Mouse (Mus musculus) erythroblast, embryonic 14.5 days (primary cell): Measurements from ENCODE around the gene Lamp1.

ENCODE experiments used
- GATA1 ChIP-seq: IDR thresholded peaks from 2 replicates; pipeline ENCODE4 v1.6.1; 2012; ENCODE audit warnings: low read length, inconsistent platforms, mixed read lengths
- TAL1 ChIP-seq: IDR thresholded peaks from 3 replicates; pipeline ENCODE4 v1.6.1; 2012; ENCODE audit warnings: low read length, inconsistent platforms, mixed read lengths

DNA sequence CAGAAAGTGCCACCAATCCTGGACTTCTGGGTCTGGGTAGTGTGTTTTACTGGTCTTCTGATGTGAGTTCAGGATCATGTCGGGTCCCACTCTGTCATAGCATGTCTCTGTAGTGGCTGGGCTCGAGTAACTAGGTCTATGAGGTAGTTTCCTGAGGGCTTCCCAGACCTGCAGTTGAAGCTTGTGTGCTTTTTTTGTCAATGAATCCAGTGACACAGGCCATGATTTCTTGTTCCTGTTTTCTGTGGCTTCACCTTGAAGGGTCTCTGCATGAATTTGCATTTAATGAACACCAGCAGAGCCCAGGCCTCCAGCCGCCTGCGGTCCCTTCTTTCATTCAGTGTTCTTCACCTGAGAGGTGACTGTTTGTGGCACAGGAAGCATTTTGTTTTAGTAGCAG is 45.7 kb upstream of the Lamp1 start:
- TF ChIP-seq TAL1 (no peak), GATA1 (no peak)
